Mouse (Mus musculus): ENCODE data around the gene Pum2. TPM values are rescaled to one million over a fixed set of nuclear protein-coding genes. Genes with fewer than 3 reads are reported as not detected.
"Not testable (repeated sequence)": the region's sequence is repeated elsewhere in the genome, so short reads cannot be mapped to it uniquely, and the experiment has no call there.

The Pum2 gene
- polyA plus RNA-seq, 1 experiment from 2014 or later: 71.9 TPM

DNA sequence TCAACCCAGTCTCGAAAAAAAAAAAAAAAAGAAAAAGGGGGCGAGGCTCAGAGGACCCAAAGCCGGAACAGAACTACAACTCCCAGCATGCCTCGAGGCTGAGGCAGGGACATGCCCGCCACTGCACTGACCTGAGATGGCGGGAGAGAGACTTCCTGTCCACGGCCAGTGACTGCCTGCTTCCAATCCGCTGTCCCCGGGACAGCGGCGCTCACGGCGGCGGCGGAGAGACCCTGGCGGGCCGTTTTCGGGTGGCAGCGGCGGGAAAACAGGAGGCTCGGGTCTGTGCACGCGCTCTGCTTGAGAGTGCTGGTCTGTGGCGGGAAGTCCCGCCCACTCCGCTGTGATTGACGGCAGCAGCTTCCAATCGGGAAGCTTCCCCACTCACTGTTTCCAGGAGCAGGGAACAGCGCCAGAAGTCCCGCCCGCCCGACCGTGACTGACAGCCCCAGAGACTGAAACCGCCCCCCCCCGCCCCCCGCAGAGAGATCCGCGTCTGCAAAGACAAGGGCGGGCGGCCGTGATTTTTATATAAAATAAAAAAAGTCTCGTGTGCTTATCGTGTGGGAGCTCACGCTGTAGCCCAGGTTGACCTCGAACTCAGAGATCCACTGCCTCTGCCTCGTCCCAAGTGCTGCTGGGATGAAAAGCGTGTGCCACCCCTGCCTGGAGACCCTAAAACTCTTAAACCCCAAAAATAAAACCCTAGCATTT lies 33.1 kb upstream of the Pum2 start:
- H3K27me3 ChIP-seq (ENCODE audit: control insufficient read depth, insufficient read depth, low read length): no peaks in the 10 kb centered on the region
- WGBS: under 1% methylated on average over 46 of the region's 47 CpGs
- H3K27ac ChIP-seq (ENCODE audit: low read depth, low read length): peak overlapping the region; percentile 97
- H3K9ac ChIP-seq (ENCODE audit: low read depth, low read length): peak overlapping the region; percentile 91
- peak overlapping the region; percentile 67 for H3K4me2 ChIP-seq (replicated peaks; ENCODE audit: low read depth, low read length)
- ATAC-seq (ENCODE audit: low FRiP score, low TSS enrichment): peak; percentile 98
- no peaks in the 10 kb centered on the region for H3K9me3 ChIP-seq (ENCODE audit: control insufficient read depth, low read length)
- no peaks in the 10 kb centered on the region for H3K36me3 ChIP-seq (ENCODE audit: control insufficient read depth, insufficient read depth, low read length)
- peak overlapping the region; percentile 87 for H3K4me3 ChIP-seq (ENCODE audit: low read length)
- H3K4me1 ChIP-seq (ENCODE audit: control insufficient read depth, insufficient read depth, low read length): no peaks in the 10 kb centered on the region

DNA sequence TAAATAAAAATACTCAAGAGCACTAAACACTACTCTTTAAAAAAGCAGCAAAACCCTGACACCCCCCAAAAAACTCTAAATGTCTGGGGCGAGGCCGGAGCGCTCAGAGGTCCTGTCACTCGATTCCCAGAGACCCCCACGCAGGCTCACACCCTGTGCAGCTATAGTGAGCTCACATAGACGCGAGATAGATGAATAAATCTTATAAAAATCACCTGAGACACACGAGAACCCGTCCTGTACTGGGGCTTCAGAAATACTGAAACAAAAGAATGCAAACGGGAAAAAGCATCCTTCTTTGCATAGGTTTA lies 32.6 kb upstream of the Pum2 start:
- Histone ChIP-seq H3K36me3 (ENCODE audit: control insufficient read depth, insufficient read depth, low read length) (no peaks in the 10 kb centered on the region), H3K27me3 (ENCODE audit: control insufficient read depth, insufficient read depth, low read length) (no peaks in the 10 kb centered on the region), H3K4me3 (ENCODE audit: low read length) (peak overlapping the region; percentile 87), H3K27ac (ENCODE audit: low read depth, low read length) (0 out of 2 replicates have a peak overlapping the region, but pooled peaks have one; percentile 97), H3K4me1 (ENCODE audit: control insufficient read depth, insufficient read depth, low read length) (no peaks in the 10 kb centered on the region), H3K9me3 (ENCODE audit: control insufficient read depth, low read length) (no peaks in the 10 kb centered on the region), H3K4me2 (replicated peaks; ENCODE audit: low read depth, low read length) (peak overlapping the region; percentile 67), H3K9ac (ENCODE audit: low read depth, low read length) (peak overlapping the region; percentile 91)
- 9% methylated on average over 10 of the region's 10 CpGs for WGBS
- peak; percentile 51; the same call in 1 of the 2 replicates for ATAC-seq (ENCODE audit: low FRiP score, low TSS enrichment)

DNA sequence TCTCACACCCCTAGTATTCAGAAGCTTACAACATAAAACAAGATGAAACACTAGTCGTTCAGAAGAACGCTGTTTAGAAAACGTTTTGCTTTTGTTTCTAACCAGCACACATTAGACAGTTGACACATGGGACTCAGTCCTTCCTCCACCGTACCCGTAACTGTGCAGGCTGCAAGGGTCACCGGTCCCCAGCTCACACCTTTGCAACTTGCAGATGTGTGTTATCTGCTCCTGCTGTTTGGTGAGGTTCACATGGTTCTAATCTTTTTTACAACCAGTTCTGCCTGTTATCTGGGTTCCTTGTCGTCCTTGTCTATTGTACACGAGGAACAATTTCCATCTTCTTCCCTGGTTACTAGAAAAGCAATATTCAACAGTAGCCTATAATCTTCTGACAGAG lies 25.7 kb upstream of the Pum2 start:
- ATAC-seq (ENCODE audit: low FRiP score, low TSS enrichment); H3K4me2 ChIP-seq (replicated peaks; ENCODE audit: low read depth, low read length); H3K4me3 ChIP-seq (ENCODE audit: low read length); H3K27ac ChIP-seq (ENCODE audit: low read depth, low read length); H3K4me1 ChIP-seq (ENCODE audit: control insufficient read depth, insufficient read depth, low read length); H3K36me3 ChIP-seq (ENCODE audit: control insufficient read depth, insufficient read depth, low read length); H3K9me3 ChIP-seq (ENCODE audit: control insufficient read depth, low read length); H3K27me3 ChIP-seq (ENCODE audit: control insufficient read depth, insufficient read depth, low read length); H3K9ac ChIP-seq (ENCODE audit: low read depth, low read length): not testable (repeated sequence)
- WGBS: 57% methylated on average over 8 of the region's 8 CpGs

DNA sequence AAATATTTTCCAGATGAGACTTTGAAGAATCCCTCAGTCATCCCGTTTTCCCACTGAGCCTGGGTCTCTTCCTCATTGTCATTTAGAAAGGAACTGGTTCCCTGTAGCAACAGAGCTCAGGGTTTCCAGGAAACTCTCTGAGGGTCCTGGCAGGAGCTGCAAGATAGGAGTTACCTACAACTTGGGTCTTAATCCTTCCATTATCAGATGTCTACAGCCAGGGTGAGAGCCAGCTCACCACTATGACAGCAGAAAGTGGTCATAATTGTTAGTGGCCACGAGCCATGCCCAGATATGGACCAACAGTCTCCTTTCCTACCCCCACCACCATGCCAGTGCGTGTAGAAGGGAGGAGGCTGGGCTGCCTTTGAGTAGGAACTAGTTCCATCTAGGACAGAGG lies 23.9 kb upstream of the Pum2 start:
- H3K4me3 ChIP-seq (ENCODE audit: low read length); ATAC-seq (ENCODE audit: low FRiP score, low TSS enrichment); H3K27me3 ChIP-seq (ENCODE audit: control insufficient read depth, insufficient read depth, low read length); H3K4me1 ChIP-seq (ENCODE audit: control insufficient read depth, insufficient read depth, low read length); H3K27ac ChIP-seq (ENCODE audit: low read depth, low read length); H3K9me3 ChIP-seq (ENCODE audit: control insufficient read depth, low read length); H3K9ac ChIP-seq (ENCODE audit: low read depth, low read length); H3K4me2 ChIP-seq (replicated peaks; ENCODE audit: low read depth, low read length); H3K36me3 ChIP-seq (ENCODE audit: control insufficient read depth, insufficient read depth, low read length): not testable (repeated sequence)
- WGBS: 65% methylated on average over 3 of the region's 3 CpGs

DNA sequence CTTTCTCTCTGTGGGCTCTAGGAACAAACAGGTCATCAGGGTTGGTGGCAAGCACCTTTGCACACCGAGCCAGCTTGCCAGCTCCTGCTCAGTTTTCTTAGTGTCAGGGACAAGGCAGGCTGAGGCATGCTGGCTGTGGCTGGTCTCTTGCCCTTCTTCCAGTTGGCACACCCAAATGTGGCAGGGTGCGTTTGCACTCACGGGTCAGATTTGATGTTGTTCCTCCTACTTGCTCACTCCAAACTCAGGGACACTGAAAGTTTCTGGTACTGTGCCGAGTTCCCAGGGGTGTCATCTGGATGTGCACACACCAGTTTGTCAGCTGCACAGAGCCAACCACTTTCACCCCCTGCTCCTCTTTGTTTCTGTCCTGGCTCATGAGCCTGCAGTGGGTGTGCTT lies 17.3 kb upstream of the Pum2 start:
- H3K27ac ChIP-seq (ENCODE audit: low read depth, low read length): no peak overlapping the region
- 85% methylated on average over 4 of the region's 4 CpGs for WGBS
- H3K9me3 ChIP-seq (ENCODE audit: control insufficient read depth, low read length): no peaks in the 10 kb centered on the region
- H3K4me3 ChIP-seq (ENCODE audit: low read length): no peak overlapping the region
- H3K36me3 ChIP-seq (ENCODE audit: control insufficient read depth, insufficient read depth, low read length): no peaks in the 10 kb centered on the region
- H3K4me2 ChIP-seq (replicated peaks; ENCODE audit: low read depth, low read length): no peak overlapping the region
- no peak overlapping the region for H3K9ac ChIP-seq (ENCODE audit: low read depth, low read length)
- no peak for ATAC-seq (ENCODE audit: low FRiP score, low TSS enrichment)
- H3K27me3 ChIP-seq (ENCODE audit: control insufficient read depth, insufficient read depth, low read length): no peaks in the 10 kb centered on the region
- no peaks in the 10 kb centered on the region for H3K4me1 ChIP-seq (ENCODE audit: control insufficient read depth, insufficient read depth, low read length)

DNA sequence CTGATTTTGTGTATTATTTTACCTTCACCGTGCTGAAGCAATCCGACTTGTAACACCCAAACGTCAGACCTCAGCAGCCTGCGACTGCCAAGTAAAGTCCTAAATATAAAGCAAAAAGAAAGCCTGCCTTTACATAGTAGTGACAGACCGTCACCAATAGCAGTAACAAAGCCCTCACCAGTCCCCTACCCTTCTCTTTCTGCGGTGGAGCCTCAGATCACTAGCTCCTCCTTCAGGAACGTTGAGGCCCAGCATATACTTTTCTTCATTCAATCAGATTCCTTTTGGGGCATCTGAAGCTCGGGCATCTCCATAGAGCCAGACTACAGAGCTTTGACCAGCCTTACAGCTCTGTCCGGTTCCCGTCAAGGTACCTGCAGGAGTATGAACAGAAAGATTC lies 16.8 kb upstream of the Pum2 start:
- H3K27ac ChIP-seq (ENCODE audit: low read depth, low read length): no peak overlapping the region
- no peaks in the 10 kb centered on the region for H3K27me3 ChIP-seq (ENCODE audit: control insufficient read depth, insufficient read depth, low read length)
- 70% methylated on average over 10 of the region's 10 CpGs for WGBS
- H3K4me3 ChIP-seq (ENCODE audit: low read length): no peak overlapping the region
- no peaks in the 10 kb centered on the region for H3K36me3 ChIP-seq (ENCODE audit: control insufficient read depth, insufficient read depth, low read length)
- no peak overlapping the region for H3K9ac ChIP-seq (ENCODE audit: low read depth, low read length)
- no peak overlapping the region for H3K4me2 ChIP-seq (replicated peaks; ENCODE audit: low read depth, low read length)
- no peaks in the 10 kb centered on the region for H3K4me1 ChIP-seq (ENCODE audit: control insufficient read depth, insufficient read depth, low read length)
- ATAC-seq (ENCODE audit: low FRiP score, low TSS enrichment): no peak
- no peaks in the 10 kb centered on the region for H3K9me3 ChIP-seq (ENCODE audit: control insufficient read depth, low read length)

DNA sequence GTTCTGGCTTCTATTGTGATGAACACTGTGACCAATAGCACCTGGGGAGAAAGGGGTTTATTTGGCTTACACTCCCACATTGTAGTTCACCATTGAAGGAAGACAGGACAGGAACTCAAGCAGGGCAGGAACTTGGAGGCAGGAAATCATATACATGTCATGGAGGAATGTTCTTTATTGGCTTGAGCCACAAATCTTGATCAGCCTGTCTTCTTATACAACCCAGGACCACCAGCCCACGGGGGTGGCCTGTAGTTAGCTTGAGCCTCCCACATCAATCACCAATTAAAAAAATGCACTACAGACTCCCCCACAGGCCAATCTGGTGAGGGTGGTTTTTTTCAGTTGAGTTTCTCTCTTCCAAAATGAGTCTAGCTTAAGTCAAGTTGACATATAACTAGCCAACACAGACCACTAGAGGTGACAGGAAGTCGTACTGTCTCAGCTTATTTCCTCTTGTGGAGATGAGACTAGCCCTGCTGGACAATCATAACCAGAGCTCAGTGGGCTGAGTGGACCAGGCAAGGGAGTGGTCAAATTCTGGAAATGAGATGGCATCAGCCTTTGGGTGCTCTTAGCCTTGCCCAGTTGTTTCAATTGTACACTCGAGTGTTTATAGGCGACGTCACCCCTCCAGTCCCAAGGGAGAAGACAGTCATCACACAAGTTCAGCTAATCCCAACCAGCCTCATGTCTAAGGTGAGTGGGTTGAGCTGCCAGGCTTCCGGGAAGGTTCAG lies 16.1 kb upstream of the Pum2 start:
- Histone ChIP-seq H3K9ac (ENCODE audit: low read depth, low read length) (no peak overlapping the region), H3K9me3 (ENCODE audit: control insufficient read depth, low read length) (no peaks in the 10 kb centered on the region), H3K36me3 (ENCODE audit: control insufficient read depth, insufficient read depth, low read length) (no peaks in the 10 kb centered on the region), H3K27me3 (ENCODE audit: control insufficient read depth, insufficient read depth, low read length) (no peaks in the 10 kb centered on the region), H3K4me3 (ENCODE audit: low read length) (no peak overlapping the region), H3K27ac (ENCODE audit: low read depth, low read length) (no peak overlapping the region), H3K4me2 (replicated peaks; ENCODE audit: low read depth, low read length) (no peak overlapping the region), H3K4me1 (ENCODE audit: control insufficient read depth, insufficient read depth, low read length) (no peaks in the 10 kb centered on the region)
- peak; percentile 78 for ATAC-seq (ENCODE audit: low FRiP score, low TSS enrichment)
- 76% methylated on average over 6 of the region's 6 CpGs for WGBS

DNA sequence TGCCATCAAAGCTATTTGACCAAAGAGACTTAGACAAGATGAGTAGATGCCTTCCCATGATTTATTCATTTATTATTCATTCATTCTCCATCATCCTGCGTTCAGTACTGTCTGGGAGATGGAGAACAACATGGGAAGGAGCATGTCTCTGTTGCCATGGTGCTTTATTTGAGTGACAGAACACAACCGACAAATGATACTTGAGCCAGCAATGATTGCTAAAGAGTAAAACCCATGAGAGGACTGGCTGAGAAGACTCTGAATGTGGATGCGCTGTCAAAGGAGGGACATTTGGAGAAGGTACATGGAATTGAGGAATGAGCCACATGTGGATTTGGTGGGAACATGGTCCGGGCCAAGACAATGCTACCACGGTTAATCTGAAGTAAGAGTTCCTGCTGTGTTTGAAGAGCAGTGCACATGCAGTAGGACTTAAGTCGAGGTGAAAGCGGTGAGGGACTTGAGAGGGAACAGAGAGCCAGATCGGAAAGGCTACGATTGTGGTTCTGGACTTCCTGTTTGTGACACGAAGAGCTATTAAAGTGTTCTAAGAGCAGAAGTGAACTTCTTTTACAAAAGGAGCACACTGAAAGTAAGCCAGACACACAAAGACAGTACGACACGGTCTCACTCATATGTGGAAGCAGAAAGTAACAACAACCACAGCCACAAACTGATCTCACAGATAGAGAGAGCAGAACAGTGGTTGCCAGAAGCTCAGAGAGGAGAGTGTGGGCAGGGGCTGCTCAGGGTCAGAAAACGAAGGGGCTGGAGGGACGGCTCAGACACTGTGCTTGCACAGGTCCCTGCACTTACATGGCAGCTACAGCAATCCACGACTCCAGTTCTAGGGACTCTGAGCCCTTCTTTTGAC lies 14.3 kb upstream of the Pum2 start:
- 91% methylated on average over 15 of the region's 15 CpGs for WGBS
- H3K9ac ChIP-seq (ENCODE audit: low read depth, low read length): no peak overlapping the region
- no peak for ATAC-seq (ENCODE audit: low FRiP score, low TSS enrichment)

DNA sequence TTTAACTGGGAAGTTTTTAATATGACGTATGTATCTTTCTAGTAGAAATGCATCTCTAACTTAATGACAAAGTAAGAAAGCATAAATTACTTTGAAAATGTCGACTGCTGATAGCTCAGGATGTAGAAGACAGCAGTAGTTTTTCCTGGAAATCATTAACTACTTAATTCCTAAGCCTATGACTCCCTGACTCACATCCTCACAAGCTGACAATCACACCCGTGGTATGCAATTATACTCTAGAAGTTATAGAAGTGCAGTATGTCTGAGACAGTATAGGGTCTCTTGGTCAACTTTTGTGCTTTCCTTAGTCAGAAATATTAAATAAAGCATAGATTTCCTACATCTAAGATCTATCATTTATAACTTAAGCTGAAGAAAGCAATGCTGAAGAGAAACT lies 12.2 kb upstream of the Pum2 start:
- Histone ChIP-seq H3K27ac (ENCODE audit: low read depth, low read length) (no peak overlapping the region), H3K27me3 (ENCODE audit: control insufficient read depth, insufficient read depth, low read length) (no peaks in the 10 kb centered on the region), H3K9ac (ENCODE audit: low read depth, low read length) (no peak overlapping the region), H3K4me3 (ENCODE audit: low read length) (no peak overlapping the region), H3K9me3 (ENCODE audit: control insufficient read depth, low read length) (no peaks in the 10 kb centered on the region), H3K36me3 (ENCODE audit: control insufficient read depth, insufficient read depth, low read length) (no peaks in the 10 kb centered on the region), H3K4me1 (ENCODE audit: control insufficient read depth, insufficient read depth, low read length) (no peaks in the 10 kb centered on the region), H3K4me2 (replicated peaks; ENCODE audit: low read depth, low read length) (no peak overlapping the region)
- WGBS: 38% methylated on average over 3 of the region's 3 CpGs
- no peak for ATAC-seq (ENCODE audit: low FRiP score, low TSS enrichment)

More for the DNA sequence above, 14.3 kb upstream of the Pum2 start:
- Histone ChIP-seq H3K4me3 (ENCODE audit: low read length) (no peak overlapping the region), H3K9me3 (ENCODE audit: control insufficient read depth, low read length) (no peaks in the 10 kb centered on the region), H3K27ac (ENCODE audit: low read depth, low read length) (no peak overlapping the region), H3K36me3 (ENCODE audit: control insufficient read depth, insufficient read depth, low read length) (no peaks in the 10 kb centered on the region), H3K4me1 (ENCODE audit: control insufficient read depth, insufficient read depth, low read length) (no peaks in the 10 kb centered on the region), H3K27me3 (ENCODE audit: control insufficient read depth, insufficient read depth, low read length) (no peaks in the 10 kb centered on the region), H3K4me2 (replicated peaks; ENCODE audit: low read depth, low read length) (no peak overlapping the region)
